ENCODE assay signal across 8 mouse cellular contexts in the genomic region with DNA sequence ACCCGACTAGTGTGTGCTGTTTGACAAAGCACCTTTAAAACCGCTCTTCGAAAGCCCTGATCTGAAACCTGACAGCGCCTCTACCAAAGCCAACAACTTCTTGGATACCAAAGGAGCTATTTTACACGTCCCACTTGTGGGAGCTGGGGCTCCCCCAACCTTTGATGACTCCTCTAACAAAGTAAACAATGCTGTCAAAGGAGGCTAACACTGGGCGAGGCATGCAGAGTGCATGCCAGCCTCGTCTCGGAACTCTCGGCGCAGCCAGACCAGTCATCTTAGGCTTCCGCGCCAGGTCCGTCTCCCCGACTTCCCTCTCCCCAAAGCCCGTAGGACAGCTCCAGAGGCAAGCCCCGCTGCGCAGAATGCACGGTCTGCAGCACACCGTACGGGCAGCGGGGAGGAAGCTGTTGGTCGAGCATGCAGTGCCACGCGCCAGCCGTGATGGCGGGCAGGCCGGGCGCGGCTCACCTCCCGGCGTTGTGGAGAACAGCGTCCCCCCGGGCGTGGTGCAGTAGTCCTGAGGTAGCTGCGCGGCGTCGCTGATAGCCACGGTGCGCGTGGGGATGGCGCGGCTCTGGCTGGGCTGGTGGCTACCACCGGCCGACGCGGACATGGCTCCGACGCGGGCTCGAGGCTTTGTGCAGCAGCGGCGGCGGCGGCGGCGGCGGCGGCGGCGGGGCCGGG. TPM values are rescaled to one million over a fixed set of nuclear protein-coding genes. Genes with fewer than 3 reads are reported as not detected.
DNase-seq lines count a peak whose midpoint lies in the region; ATAC-seq and TF ChIP-seq lines count a peak whose summit lies in the region.

No protein-coding gene starts in this region.

- peaks cover 43% of the 10 kb centered on the region for H3K4me1 ChIP-seq in heart, embryonic 15.5 days (replicated peaks)
- H3K4me1 ChIP-seq in liver, embryonic 16.5 days (ENCODE audit: control insufficient read depth, low read depth, low read length) = peaks cover 35% of the 10 kb centered on the region
- peaks cover 5% of the 10 kb centered on the region for H3K4me1 ChIP-seq in neural tube, embryonic 11.5 days (ENCODE audit: control insufficient read depth, insufficient read depth, low read length)
- 0 out of 2 replicates have a peak, but pooled peaks cover 5% of the 10 kb centered on the region for H3K4me1 ChIP-seq in stomach, postnatal 0 days (replicated peaks; ENCODE audit: control insufficient read depth, insufficient read depth)

- peak; percentile 61 for ATAC-seq in erythroblast, adult 5-6 weeks (replicated peaks; ENCODE audit: low FRiP score, poor library complexity, severe bottlenecking)
- peak; percentile 42 for ATAC-seq in heart, embryonic 15.5 days (replicated peaks; ENCODE audit: insufficient number of reproducible peaks, insufficient read depth, low FRiP score, low read depth)
- ATAC-seq in liver, embryonic 16.5 days (ENCODE audit: low read depth) = peak; percentile 41
- ATAC-seq in neural tube, embryonic 11.5 days (ENCODE audit: insufficient read depth, low FRiP score, low TSS enrichment) = peak; percentile 62
- peak; percentile 43 for ATAC-seq in stomach, postnatal 0 days (ENCODE audit: low FRiP score, low TSS enrichment)

- under 1% methylated on average over 56 of the region's 62 CpGs for WGBS in heart, embryonic 15.5 days
- WGBS in liver, embryonic 16.5 days (ENCODE audit: insufficient replicate concordance) = under 1% methylated on average over 41 of the region's 62 CpGs
- WGBS in neural tube, embryonic 11.5 days = under 1% methylated on average over 52 of the region's 62 CpGs
- under 1% methylated on average over 54 of the region's 62 CpGs for WGBS in stomach, postnatal 0 days

- H3K36me3 ChIP-seq in heart, embryonic 15.5 days = no peaks in the 10 kb centered on the region
- peaks cover 6% of the 10 kb centered on the region for H3K36me3 ChIP-seq in liver, embryonic 16.5 days (ENCODE audit: control insufficient read depth, insufficient read depth)
- H3K36me3 ChIP-seq in neural tube, embryonic 11.5 days (ENCODE audit: control insufficient read depth, insufficient read depth, low read length) = no peaks in the 10 kb centered on the region
- H3K36me3 ChIP-seq in stomach, postnatal 0 days (ENCODE audit: control insufficient read depth, insufficient read depth, low read length) = no peaks in the 10 kb centered on the region

- H3K9ac ChIP-seq in heart, embryonic 15.5 days = peak overlapping the region; percentile 90
- peak overlapping the region; percentile 94 for H3K9ac ChIP-seq in liver, embryonic 16.5 days (ENCODE audit: low read depth, low read length)
- H3K9ac ChIP-seq in neural tube, embryonic 11.5 days (ENCODE audit: low read length) = peak overlapping the region; percentile 91
- peak overlapping the region; percentile 93 for H3K9ac ChIP-seq in stomach, postnatal 0 days (ENCODE audit: low read length)

- no peak for TF ChIP-seq EP300 in stomach, postnatal 0 days (optimal IDR thresholded peaks at IDR 0.05)

- H3K4me2 ChIP-seq in heart, embryonic 15.5 days = peak overlapping the region; percentile 87
- peak overlapping the region; percentile 86 for H3K4me2 ChIP-seq in liver, embryonic 16.5 days (ENCODE audit: low read depth, low read length)
- peak overlapping the region; percentile 69 for H3K4me2 ChIP-seq in neural tube, embryonic 11.5 days (ENCODE audit: low read depth)
- H3K4me2 ChIP-seq in stomach, postnatal 0 days (replicated peaks; ENCODE audit: low read depth) = peak overlapping the region; percentile 83

- H3K27me3 ChIP-seq in heart, embryonic 15.5 days = no peaks in the 10 kb centered on the region
- no peaks in the 10 kb centered on the region for H3K27me3 ChIP-seq in liver, embryonic 16.5 days (ENCODE audit: control insufficient read depth, insufficient read depth, low read depth, low read length)
- H3K27me3 ChIP-seq in neural tube, embryonic 11.5 days (ENCODE audit: control insufficient read depth, insufficient read depth, low read length) = no peaks in the 10 kb centered on the region
- H3K27me3 ChIP-seq in stomach, postnatal 0 days (ENCODE audit: control insufficient read depth, insufficient read depth, low read length) = no peaks in the 10 kb centered on the region

- H3K9me3 ChIP-seq in heart, embryonic 15.5 days (replicated peaks) = no peaks in the 10 kb centered on the region
- no peaks in the 10 kb centered on the region for H3K9me3 ChIP-seq in liver, embryonic 16.5 days (replicated peaks; ENCODE audit: control insufficient read depth, low read length)
- no peaks in the 10 kb centered on the region for H3K9me3 ChIP-seq in neural tube, embryonic 11.5 days (ENCODE audit: control insufficient read depth, low read length)
- H3K9me3 ChIP-seq in stomach, postnatal 0 days (ENCODE audit: control insufficient read depth, low read length) = no peaks in the 10 kb centered on the region

- H3K4me3 ChIP-seq in heart, embryonic 15.5 days = peak overlapping the region; percentile 97
- peak overlapping the region; percentile 98 for H3K4me3 ChIP-seq in liver, embryonic 16.5 days (ENCODE audit: low read depth, low read length)
- peak overlapping the region; percentile 93 for H3K4me3 ChIP-seq in neural tube, embryonic 11.5 days (ENCODE audit: low read depth, low read length)
- peak overlapping the region; percentile 97 for H3K4me3 ChIP-seq in stomach, postnatal 0 days (ENCODE audit: low read depth, low read length)

- H3K27ac ChIP-seq in heart, embryonic 15.5 days = peak overlapping the region; percentile 83
- peak overlapping the region; percentile 95 for H3K27ac ChIP-seq in liver, embryonic 16.5 days (ENCODE audit: low read length)
- peak overlapping the region; percentile 51; the same call in 1 of the 2 replicates for H3K27ac ChIP-seq in neural tube, embryonic 11.5 days (ENCODE audit: low read depth, low read length)
- peak overlapping the region; percentile 94 for H3K27ac ChIP-seq in stomach, postnatal 0 days (replicated peaks)

- peak; percentile 35 for TF ChIP-seq CTCF in stomach, postnatal 0 days (IDR thresholded peaks at IDR 0.05; ENCODE audit: low read depth)

- peak; percentile 62 for DNase-seq in CD4-positive helper T cell, adult 2 months (ENCODE audit: low read depth, low spot score)
- DNase-seq in adrenal gland, postnatal 25 days = peak; percentile 42
- DNase-seq in kidney, postnatal 10 days = peak; percentile 68
- DNase-seq in neural tube, embryonic 11.5 days (ENCODE audit: low spot score) = peak; percentile 48
- peak; percentile 72 for DNase-seq in stomach, postnatal 0 days (ENCODE audit: low spot score)

RNA-seq across cellular contexts. Expression of a gene that starts 0.4 kb away (rescaled TPM):
- total RNA-seq in adrenal gland, postnatal 25 days (2021) = 92.3 and 112 TPM in 2 replicates
- 67.2 and 101 TPM in 2 replicates for total RNA-seq in erythroblast, adult 5-6 weeks (2015; ENCODE audit: low replicate concordance)
- total RNA-seq in erythroblast, adult 5-6 weeks (2017; ENCODE audit: low replicate concordance) = 13.8 and 14.2 TPM in 2 replicates
- polyA plus RNA-seq in heart, embryonic 15.5 days (2015; fragmentation: Nextera tagmentation; extraction: Ambion mirVana) = 50.6 and 63.6 TPM in 2 replicates
- 36.4 and 39.4 TPM in 2 replicates for polyA plus RNA-seq in liver, embryonic 16.5 days (2015; fragmentation: Nextera tagmentation; extraction: Ambion mirVana)
- polyA plus RNA-seq in neural tube, embryonic 11.5 days (2014; fragmentation: Nextera tagmentation; extraction: Ambion mirVana) = 27.3 and 34.8 TPM in 2 replicates
- polyA plus RNA-seq in stomach, postnatal 0 days (2015; fragmentation: Nextera tagmentation; extraction: Ambion mirVana) = 41.5 and 47.7 TPM in 2 replicates

RNA-seq across cellular contexts. Expression of a gene that starts 23.5 kb away (rescaled TPM):
- total RNA-seq in adrenal gland, postnatal 25 days (2021) = 22.6 and 28.9 TPM in 2 replicates
- total RNA-seq in erythroblast, adult 5-6 weeks (2015; ENCODE audit: low replicate concordance) = 1.3 and 2.1 TPM in 2 replicates
- 0.70 and 3.2 TPM in 2 replicates for total RNA-seq in erythroblast, adult 5-6 weeks (2017; ENCODE audit: low replicate concordance)
- polyA plus RNA-seq in heart, embryonic 15.5 days (2015; fragmentation: Nextera tagmentation; extraction: Ambion mirVana) = 10.4 and 12.9 TPM in 2 replicates
- 5.1 and 5.5 TPM in 2 replicates for polyA plus RNA-seq in liver, embryonic 16.5 days (2015; fragmentation: Nextera tagmentation; extraction: Ambion mirVana)
- polyA plus RNA-seq in neural tube, embryonic 11.5 days (2014; fragmentation: Nextera tagmentation; extraction: Ambion mirVana) = 10.3 and 12.4 TPM in 2 replicates
- polyA plus RNA-seq in stomach, postnatal 0 days (2015; fragmentation: Nextera tagmentation; extraction: Ambion mirVana) = 6.7 and 7.3 TPM in 2 replicates

RNA-seq across cellular contexts. Expression of a gene that starts 34.3 kb away (rescaled TPM):
- not detected in 2 replicates for total RNA-seq in adrenal gland, postnatal 25 days (2021)
- not detected in 2 replicates for total RNA-seq in erythroblast, adult 5-6 weeks (2015; ENCODE audit: low replicate concordance)
- total RNA-seq in erythroblast, adult 5-6 weeks (2017; ENCODE audit: low replicate concordance) = not detected in 2 replicates
- polyA plus RNA-seq in heart, embryonic 15.5 days (2015; fragmentation: Nextera tagmentation; extraction: Ambion mirVana) = 0.09 TPM in 2 replicates
- 0.46 and 0.88 TPM in 2 replicates for polyA plus RNA-seq in liver, embryonic 16.5 days (2015; fragmentation: Nextera tagmentation; extraction: Ambion mirVana)
- polyA plus RNA-seq in neural tube, embryonic 11.5 days (2014; fragmentation: Nextera tagmentation; extraction: Ambion mirVana) = not detected in 2 replicates
- polyA plus RNA-seq in stomach, postnatal 0 days (2015; fragmentation: Nextera tagmentation; extraction: Ambion mirVana) = 0.05 TPM in 1 of 2 replicates, not detected in the other

Comparison
In these comparisons a context has a peak if more than half of its experiments do, and no peak if none do; other contexts are left out.
1. Peak in every context shown above with its lines: DNase-seq, ATAC-seq, H3K4me3 ChIP-seq and H3K27ac ChIP-seq.